Mouse (Mus musculus) spleen, adult 18-20 months (tissue): Measurements from ENCODE around the gene Nol4l.
A peak's percentile ranks its signal among the peaks of the same experiment; 100 is the strongest.

Experiments used
- DNase-seq, 2 experiments: peaks; one replicate each; pipeline ENCODE4 v3.0.0; 2022; ENCODE audit warnings: mixed read lengths in 2 of 2

Nol4l gene

DNA sequence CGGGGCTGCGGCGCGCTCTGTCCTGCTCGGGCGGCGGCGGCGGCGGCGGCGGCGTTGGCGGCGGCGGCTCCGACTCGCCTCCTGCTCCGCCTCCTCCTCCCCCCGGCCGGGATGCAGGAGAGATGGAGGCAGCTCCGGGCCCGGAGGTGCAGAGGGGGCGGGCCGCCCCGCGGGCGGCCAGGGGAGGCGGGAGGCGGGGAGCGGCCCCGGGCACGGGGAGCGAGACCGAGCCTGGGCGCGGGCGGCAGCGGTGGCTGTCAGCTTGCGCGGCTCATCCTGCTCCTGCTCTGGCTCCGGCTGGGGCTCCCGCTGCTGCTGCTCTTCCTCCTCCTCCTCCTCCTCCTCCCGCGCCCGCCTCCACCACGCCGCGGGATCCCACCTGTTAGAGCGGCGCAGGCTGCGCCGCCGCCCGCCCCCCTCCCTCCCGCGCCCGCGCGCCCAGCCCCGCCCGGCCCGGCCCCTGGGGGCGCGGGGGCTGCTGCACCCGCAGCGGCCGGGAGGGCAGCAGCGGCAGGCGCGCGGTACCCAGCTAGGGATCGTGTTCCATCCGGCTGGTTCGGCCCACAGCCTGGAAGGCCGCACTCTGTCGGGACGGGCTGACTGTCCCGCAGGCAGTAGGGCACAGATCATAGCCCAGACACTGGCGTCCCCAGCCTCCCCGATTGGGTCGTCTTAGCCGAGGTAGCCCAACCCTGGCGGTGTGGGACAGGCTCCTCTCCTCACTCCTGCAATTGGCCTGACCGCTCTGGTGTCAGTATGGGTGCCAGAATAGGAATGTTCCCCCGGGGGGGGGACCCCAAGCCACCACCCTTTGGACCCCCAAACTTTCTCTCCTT, at the start of gene Nol4l:
TSS of gene Nol4l (minus strand) at position 41 of the 836 bp plus-strand sequence.
- peak in 1 of 2 experiments; percentile 29 for DNase-seq

DNA sequence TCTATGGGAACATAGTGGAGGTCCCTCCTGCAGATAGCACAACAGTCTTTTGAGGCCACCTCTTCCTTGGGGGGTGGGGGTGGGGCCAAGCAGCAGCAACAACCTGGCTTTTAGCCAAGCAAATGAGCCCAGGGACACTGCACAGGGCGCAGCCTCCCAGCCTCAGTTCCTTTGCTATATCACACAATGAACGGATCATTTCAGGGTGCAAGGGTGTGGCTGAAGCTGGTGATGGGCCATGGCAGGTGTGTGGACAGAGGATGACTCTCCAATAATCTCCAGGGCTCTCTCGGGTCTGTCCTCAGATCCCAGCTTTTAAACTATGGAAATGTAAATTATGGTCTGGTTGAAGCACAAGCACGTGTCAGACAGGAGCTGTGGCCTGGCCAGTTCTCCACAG, 47.4 kb upstream of the Nol4l start:
- no peak for DNase-seq

DNA sequence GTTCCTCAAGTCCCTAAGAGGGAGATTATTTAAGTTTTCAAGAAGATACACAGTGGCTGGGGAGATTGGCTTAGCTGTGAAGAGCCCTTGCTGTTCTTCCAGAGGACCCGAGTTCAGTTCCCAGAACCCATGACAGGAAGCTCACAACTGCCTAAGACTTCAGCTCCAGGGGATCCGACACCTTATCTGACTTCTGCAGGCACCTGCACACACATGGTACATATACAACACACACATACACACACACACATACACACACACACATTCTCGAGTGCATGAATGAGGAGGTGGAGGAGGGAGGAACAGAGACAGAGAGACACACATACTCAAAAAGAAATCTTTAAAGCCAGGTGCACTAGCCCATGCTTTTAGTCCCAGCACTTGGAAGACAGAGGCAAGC, 46.4 kb upstream of the Nol4l start:
- DNase-seq = no peak

DNA sequence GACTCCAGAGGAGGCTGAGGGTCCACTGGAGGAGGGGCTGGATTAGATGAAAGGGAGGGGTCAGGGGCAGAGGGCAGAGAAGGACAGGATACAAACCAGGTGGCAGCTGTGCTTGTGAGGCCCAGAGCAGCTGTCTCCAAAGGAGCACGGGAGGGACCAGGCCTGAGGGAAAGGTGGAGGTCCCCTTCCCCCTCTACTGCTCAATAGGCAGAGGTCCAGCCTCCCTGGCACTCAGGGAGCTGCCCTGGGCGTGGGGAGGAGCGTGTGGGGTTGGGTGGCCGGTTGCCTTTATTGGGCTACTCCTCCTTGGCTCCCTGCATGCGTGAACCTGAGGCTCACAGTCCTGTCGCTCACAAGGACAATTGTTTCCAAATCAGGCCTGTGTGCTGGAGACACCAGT, 45.8 kb upstream of the Nol4l start:
- no peak for DNase-seq

DNA sequence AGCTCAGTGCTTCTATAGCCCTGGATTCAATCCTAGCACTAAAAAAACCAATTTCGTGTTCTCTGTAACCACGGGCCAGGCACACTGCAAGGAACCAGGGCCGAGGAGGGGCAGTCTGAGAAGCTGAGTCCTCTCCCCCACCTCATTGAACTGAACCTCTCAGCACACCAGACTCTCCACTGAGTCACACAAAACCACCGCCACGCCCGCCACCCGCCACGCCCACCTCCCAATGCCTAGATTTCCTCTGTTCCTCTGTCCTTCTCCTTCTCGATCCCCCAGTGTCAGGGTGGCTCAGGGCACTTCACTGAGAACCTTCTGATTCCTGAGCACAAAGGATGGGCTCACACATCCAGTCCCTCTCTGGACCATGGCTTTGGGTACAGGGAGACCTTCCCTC, 43.3 kb upstream of the Nol4l start:
- no peak for DNase-seq

DNA sequence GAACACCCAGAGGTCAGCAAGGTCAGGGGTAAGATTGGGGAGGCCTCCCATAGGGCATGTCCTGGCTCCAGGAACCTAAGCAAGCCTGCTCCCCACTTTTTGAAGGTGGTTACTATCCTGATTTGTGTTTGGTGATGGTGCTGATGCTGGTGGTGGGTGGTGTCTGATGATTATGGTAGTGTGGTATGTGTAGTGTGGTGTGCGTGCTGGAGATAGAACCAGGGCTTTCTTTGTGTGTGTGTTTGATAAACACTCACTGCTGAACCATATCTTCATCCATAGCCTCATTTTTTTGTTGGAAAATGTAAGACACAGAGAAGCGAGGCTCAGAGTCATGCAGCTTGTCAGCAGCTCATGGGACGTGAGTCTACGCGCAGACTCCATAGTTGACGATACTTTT, 38.8 kb upstream of the Nol4l start:
- no peak for DNase-seq

DNA sequence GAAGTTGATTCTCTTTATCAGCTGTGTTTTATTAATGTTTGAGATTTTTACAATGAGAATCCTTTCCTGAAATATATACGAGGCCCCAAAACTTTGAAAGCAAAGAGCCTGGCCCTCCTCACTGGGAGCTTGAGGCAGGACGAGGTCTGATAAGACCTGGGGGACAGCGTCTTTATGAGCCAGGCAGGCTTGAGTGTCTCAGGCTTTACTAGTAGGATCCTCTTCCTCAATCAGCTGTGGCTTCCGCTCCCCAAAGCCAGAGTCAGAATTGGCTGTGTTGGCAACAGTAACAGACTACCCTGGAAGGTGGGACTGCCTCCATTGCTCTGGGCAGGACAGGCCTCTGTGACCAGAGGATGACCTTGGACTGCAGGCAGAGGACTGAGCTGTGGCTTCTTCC, 38.2 kb upstream of the Nol4l start:
- no peak for DNase-seq

DNA sequence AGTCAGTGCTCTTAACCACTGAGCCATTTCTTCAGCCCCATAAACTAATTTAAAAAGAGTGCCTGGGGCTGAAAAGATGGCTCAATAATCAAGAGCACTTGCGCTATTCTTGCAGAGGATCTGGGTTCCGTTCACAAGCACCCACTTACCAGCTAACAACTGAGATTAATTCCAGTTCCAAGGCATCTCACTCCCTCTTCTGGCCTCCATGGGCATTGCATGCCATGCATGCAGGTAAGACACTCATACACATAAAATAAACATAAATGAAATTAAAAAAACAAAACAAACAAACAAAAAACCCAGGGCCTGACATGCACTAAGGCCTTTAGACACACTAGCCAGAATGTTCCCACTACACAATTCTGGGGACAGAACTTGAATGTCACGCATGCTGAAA, 34.6 kb upstream of the Nol4l start:
- peak in 1 of 2 experiments; percentile 30 for DNase-seq

DNA sequence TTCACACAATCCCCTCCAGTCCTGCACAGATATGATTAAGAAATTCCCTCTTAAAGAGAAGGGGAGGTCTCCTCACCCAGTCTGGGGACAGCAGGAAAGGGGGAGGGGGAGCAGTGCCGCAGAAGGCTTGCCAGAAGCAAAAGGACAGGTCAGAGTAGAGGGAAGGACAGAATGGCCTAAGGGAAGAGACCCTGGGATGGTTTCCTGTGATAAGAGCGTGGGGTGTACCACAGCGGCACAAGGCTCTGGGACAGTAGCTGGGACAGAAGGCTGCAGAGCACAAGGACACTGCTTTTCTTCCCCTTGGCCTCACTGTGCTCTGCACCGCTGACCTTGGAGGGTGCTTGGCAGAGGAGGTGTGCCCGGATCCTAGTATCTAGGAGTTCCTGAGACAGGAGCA, 31.8 kb upstream of the Nol4l start:
- DNase-seq = no peak

DNA sequence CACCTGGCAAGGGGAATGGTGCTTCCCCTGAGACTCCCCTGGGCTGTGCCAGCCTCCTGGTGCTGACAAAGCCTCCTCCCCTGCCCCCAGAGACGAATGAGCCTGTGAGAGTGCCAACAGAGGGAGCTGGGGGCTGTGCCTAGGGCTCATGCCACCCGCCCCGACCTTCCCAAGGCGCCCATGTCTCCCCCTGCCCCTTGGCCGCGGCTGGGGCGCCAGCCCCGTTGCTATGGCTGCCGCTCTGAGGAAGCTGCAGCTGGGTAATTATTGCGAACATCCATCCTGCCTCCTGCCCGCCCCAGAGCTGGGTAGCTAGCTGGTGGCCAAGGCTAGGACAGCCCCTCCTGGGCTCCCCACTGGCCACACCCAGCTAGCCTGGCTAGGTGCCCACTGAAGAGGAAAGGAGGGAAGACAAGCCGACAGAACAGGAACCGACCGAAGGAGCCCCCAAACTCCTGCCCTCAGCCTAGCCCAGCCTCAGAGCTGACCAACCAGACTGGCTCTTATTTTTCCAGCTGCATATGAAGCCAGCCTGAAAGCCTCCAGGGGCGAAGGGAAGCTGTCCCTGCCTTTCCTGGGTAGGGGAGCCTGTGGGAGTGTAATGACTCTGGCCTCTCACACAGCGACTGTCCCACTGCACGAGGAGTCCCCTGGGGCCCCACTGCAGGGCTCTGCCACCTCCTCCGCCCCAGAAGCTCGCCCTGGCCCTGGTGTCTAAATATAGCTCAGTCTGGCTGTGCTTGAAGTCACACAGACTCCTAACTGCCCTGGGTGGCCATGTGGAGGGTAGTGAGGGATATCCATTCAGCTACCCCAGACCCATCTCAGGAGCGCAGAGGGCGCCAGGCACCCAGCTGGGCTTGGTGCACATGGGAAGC, 31.1 kb upstream of the Nol4l start:
- DNase-seq = peak; percentile 51 to 53

DNA sequence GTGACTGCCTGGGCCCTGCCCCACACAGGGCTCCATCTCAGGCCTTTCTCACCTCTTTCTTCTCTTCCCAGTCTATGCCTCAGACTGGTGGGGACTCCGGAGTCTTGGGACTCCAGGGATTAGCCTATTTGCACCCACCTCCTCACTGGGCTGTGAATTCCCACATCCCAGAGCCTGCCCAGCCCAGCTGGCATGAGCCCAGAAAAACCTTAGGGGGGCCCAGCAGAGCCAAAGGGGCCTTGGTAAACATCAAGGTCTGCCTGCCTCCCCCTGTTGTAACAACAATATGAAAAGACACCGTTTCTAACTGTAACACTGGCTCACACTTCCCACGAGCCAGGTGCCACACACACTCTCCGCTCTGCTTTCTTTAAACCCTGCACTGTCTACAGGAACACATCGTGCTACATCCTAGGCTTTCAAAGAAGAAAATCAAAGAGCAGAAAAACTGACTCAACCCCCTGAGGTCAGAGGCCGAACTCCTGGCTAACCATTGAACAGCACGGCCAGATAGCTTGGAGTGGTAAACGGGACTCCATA, 29.9 kb upstream of the Nol4l start:
- DNase-seq = no peak

DNA sequence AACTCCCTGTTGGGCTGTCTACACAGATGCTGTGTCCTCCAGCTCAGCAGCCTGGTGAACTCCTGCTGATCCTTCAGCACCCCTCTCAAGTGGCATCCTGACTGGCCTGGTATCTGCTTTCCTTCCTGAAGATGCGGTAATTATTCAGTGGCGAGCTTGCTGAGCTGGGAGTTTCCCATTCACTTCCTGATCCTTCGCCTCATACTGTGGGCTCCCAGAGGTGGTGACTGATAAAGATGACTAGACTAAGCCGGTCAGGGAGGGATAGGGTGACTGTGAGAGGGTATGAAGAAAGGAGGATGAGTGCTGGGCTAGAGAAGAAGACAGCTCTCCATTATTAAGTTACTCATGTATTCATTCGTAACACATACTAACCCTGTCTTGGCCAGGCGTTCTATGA, 28.7 kb upstream of the Nol4l start:
- no peak for DNase-seq

DNA sequence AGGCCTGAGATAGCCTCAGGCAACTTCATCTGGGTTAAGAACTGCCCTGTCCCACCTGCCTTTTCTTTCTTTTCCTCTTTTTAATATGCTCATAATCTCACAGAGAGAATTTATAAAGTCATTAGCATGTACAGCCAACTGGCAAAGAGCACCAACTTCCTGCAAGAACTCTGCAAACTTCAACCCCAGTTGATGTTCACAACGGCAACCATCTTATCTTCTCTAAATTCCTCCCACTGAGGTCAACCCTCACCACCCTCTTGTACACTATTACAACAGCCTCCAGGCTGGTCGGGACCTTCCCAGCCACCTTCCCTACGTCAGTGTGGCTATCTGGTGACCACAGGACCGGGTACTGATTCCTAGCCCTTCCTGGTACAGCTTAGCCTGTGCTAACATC, 27.5 kb upstream of the Nol4l start:
- no peak for DNase-seq

DNA sequence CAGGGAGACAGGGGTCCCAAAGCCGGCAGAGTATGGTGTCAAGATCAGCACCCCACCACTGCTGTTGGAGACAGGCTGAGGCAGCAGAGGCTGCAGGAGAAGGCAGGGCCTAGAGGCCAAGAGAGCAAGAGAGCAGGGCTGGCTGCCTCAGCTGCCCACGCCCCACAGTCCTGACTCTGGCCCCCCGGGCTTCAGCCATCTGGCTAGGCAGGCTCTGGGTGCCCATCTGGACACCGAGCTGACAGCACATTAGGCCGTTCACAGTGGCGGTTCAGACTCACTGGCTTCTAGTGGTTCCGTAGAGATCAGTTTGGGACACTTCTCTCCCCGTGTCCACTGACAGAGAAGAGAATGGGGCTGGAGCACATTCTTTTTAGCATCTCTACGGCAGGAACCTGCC, 26.4 kb upstream of the Nol4l start:
- no peak for DNase-seq

DNA sequence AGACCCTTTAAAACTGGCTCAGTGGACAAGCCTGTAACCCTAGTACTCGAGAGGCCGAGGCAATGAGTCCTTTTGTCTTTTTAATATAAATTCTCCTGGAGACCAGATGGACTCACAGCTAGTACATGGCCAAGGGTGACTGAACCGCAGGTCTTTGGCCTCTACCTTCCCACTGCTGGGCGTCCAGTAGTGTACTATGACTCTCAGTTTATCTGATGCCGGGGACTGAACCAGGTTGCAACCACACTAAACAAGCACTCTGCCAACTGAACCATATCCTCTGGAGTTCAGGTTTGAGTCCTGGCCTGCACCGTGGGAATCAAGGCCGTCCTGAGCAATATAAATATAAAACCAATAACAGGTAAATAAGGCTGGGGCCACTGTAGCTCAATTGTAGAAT, 24.8 kb upstream of the Nol4l start:
- DNase-seq = no peak

DNA sequence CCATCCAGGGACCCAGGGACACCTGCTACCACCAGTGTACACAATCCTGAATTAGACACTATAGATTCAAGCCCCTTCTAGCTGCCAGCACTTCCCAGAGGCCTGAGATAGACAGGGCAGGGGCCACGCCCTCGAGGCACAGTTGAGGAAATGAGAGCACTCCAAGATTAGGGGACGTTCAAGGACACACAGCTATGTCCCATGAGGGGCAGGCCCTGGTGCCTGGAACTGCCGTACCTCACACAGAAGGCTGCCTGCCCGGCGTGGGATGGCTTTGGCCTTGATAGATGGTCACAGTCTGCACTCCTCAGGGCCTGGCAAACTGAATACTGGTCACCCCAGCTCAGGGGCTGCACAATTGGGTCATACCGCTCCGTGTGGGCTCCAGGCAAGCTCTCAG, 19.7 kb upstream of the Nol4l start:
- DNase-seq = no peak

DNA sequence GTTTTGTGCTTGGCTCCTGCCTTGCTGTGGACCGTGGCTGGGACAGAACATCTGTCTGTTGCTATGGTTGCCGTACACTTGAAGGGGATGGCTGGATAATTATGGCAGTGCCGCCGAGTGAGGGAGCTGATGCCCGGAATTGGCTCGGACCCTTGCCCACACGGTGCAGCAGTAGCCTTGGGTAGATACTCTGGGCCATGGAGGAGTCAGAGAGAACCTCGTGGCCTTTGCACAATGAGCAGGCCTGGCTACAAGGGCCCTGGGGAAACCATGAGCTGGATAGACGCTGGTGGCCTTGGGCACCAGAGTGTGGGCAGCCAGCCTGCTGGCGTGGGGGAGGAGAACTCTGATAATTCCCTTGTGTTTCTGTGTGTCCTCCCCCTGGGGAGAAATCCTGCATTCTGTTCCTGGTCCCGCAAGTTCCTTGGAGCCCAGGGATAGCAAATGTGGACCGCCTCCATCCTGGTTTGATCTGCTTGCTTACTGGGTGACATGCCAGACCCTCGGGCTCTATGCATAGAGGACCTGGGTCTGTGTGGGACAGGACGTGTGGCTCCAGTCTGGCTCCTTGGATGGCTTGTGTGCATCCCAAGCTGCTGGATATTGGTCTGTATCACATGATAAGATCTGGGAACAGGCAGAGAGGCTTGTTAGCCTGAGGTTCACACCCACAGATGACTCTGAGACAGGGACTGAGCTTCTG, 18.6 kb upstream of the Nol4l start:
- no peak for DNase-seq

DNA sequence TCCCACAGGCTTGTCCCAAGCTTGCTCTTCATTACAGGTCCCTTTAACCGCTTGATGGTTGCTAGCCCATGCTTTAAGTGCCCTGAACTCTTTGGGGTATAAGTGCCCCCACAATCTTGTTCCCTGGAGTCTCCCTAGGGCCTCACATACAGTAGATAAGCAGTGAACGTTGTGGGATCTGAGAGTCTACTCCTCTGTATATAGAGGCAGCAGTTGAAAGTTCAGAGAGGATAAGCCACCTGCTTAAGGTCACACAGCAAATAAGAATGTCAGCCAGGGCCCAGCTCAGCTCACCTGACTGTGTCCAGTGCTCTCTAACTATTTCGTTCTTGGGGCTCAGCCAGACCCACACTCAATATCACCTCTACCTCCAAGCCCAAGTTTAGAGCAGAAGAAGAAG, 17.9 kb upstream of the Nol4l start:
- no peak for DNase-seq

DNA sequence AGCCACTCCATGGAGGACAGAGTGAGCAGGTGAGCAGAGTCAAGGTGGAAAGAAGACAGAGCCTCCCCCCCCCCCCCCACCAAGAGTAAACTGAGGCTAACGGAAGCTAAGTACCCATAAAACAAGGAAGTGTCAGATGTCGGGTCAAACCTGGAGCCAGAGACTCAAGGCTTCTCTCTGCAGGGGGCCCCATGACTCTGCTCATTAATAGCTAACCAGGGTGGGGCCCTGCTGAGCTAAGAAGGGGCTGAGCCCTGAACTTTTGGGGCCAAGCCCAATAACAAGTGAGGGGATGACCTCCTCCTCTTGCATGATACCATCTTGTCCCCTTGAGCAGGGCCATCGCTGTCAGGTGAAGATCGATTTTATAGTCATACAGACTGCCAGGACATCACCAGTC, 17.2 kb upstream of the Nol4l start:
- DNase-seq = no peak

DNA sequence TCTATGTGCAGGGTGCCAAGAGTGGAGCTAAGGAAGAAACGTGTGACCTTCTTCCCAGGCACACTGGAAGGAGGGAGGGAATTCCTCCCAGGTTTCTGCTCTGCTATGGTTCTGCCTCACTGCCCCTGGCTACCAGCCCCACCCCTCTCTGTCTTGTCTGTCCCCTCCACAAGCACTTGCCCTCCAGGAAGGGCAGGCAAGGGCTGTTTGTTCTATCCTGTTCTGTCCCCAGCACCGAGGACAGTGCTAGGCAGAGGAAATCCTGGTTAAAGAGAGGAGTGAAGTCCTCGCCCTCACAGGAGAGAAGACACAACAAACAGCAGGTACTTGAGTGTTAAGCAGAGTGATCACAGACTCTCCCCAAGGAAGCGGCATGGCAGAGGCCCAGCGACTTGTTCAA, 16.7 kb upstream of the Nol4l start:
- DNase-seq = no peak

DNA sequence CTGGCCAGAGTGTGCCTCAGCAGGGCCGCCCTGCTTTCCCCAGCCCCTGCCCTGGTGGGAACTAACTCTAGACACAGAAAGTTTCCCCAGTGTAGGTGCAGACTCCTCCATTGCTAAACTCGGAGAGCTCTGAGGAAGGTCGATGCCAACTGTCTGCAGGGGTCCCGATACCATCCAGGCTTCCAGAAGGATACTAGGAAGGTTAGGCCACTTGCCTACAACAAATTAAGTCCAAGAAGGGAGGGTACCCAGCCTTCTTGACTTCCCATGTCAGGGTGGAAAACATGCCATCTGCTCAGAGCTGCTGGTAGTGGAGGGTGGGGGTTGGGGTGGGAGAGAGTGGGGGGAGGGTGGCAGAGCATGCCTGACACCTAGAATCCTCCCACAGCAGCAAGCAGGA, 15.0 kb upstream of the Nol4l start:
- DNase-seq = no peak

DNA sequence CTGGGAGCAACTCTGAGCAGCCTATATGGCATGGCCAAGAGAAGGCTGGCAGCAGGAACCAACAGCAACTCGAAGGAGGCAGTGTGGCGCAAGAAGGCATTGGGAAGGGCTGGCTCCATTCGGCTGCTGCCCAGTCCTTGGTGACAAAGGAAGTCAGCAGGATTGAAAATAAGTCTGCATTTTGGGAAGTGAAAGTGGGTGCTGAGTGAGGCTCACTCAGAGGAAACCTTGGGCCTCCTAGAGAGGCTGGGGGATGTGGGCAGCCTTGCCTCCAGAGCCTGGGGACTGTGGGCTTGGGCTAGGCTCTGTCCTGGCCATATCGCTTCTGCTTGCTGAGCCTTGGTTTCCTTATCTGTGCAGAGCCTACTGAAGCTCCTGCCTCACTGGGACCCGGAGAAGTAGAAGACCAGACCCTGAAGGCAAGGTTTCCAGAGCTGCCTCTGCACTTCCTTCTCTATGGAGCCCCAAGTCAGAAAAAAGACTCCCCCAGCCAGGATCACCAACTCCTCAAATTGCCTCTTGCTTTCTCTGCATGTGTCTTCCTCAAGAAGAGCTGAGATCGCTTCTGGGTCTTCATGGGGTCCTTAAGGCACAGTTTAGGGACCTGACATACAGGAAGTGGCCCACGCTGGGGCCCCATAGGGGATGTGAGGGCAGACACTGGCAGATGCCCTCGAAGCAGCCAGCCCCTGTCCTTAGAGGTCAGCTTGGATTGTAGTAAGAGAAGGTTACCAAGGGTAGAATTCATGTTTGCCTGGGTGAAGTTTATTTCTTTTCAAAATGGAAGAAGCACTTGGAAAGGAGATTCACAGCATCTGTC, 14.3 kb upstream of the Nol4l start:
- DNase-seq = peak; percentile 36 to 47
